Mouse (Mus musculus) spleen, embryonic (tissue): Measurements from ENCODE around the gene Strap.
"Not testable (repeated sequence)": the region's sequence is repeated elsewhere in the genome, so short reads cannot be mapped to it uniquely, and the experiment has no call there.

Experiments
- CTCF ChIA-PET: fragments of 350-600 bp; sonication (Branson Sonifier 250); formaldehyde crosslinking; loops from one replicate; lab custom pipeline; 2022; lab: Charles Lee

Gene Strap

DNA sequence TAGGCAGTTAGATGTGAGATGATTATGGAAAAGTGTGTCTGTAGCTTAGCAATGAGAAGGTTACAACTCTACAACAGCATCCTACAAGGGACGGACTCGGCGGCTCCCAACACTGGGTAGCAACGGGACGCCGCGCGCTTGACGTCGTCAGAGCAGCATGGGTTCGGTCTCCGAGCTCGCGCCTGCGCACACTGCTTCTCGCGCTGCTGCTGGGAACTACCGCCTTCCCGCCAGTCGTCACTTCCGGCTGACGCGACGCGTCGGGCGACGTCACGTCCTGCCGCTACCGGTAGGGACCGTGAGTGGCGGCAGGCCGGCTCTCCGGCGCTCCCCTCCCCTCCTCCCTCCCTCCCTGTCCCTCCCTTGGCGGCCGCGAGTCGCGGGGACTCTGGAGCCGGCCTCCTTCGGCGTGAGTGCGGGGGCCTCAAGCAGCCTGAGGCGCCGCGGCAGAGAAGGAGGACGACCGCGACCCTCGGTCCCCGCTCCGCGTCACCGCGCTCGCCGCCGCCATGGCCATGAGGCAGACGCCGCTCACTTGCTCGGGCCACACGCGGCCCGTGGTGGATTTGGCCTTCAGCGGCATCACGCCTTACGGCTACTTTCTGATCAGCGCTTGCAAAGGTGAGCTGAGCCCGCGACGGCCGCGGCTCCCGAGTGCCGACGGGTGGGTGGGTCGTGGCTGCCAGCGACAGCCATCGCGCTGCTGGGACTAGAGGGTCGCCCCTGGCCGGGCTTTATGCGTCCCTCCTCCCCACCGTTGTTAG is at the start of gene Strap:
Strap (plus strand) TSS at position 233 of the 764 bp plus-strand sequence.
- CTCF ChIA-PET: interaction anchor here (0.5 kb wide), 1 partner anchor 21 kb away, joined by 3 read pairs; no protein-coding TSS in a partner anchor

DNA sequence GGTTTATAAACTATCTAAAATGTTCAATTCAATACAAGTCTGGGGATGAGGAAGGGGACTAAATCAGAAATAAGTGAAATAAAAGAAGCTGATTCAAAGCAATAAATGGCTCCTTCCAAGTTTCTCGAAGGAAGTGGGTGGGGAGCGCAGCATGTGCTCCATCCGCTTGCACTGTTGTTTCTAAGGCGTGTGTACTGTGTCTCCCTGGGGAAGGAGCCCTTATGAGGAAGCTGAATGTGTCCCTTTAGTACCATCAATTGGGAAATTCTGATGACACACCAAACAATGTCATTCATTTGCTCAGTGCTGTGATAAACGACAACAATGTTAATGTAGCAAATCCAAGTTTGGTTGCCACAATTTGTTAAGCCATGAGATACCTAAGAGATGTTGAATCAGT is 47.2 kb upstream of the Strap start:
- CTCF ChIA-PET: interaction anchor here (0.6 kb wide), 1 partner anchor 9 kb away, joined by 3 read pairs; no protein-coding TSS in a partner anchor

DNA sequence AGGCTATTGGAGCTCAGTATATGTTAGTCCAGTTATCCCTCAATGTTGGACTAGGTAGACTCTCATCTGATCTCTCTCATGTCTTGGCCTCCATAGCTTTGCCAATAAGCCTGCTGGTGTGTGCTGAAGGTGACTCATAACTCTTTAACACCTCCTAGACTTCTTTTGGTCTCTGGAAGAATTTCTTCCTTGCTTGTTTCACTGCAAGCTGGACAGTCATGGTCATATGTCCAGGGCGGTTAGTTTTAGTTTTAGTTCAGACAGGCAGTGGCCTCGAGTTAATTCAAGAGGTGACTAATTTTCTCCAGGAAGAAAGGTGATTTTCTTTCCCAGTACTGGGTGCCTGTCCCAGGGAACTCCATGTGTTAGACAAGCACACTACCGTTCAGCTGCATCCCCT is 46.8 kb upstream of the Strap start:
- CTCF ChIA-PET: no interaction called here

DNA sequence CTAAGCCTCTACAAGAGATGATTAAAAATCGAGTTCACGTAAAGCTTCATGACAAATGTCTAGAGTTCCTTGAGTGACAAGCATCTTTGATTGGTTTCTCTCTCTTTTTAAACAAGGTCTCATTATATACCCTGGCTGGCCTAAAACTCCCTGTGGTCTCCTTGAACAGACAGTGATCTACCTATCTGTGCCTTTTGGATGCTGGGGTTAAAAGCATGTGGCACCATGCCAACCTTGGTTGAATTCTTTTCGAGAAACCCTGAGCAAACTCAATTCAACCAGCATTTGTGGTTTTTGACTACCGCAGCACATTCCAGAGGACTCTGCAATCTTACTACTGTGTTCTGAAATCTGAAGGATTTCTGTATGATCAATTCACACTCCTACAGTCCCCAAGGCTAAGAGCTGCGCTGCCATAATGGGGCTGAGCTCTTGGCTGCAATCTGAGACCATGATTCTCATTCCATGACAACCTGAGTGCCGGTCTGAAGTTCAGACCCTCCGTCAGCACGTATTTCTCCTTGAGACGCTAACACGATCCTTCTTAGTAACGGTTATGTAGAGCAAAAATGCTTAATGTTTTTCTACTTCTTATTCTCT is 46.3 kb upstream of the Strap start:
- CTCF ChIA-PET: no interaction called here

DNA sequence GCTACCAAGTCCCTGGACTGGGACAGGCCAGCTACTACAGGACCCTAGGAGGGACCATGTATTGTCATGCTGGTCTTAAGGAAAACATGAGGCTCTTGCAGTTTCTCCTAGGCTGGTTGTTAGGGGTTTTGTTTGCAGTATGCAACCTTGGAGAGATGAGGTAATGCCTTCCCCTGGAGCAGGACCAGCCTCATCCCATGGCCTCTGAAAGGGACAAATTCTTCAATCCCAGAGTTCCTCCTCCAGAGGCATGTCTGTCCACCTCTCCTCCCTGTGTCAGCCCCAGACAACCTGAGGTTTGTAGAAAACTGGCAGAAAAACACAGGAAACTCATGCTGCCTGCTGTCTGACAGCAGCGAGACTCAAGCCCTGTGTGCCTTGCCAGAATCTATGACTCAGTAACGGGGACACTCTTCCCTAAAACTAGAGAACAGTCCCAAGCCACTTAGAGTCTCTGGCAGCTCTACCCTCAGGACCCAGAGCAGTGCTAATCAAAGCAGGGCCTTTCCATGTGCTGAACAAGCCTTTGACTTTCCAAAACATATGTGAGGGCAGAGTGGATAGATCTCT is 44.2 kb upstream of the Strap start:
- CTCF ChIA-PET: no interaction called here

DNA sequence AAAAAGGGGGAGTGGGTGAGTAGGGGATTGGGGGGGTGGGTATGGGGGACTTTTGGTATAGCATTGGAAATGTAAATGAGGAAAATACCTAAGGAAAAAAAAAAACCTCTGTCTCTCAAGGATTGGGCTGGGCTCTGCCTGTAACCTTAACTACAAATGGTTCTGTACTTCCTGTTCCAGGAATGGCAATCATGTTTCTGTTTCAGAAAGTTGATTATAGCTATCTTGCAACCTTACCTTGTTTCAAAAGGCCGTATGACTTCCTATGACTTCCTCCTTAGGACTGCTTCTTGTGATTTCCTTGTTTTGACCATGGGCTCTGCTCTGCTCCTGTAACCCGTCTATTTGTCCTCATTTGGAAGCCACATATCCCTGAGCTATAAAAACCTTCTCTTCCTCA is 40.6 kb upstream of the Strap start:
- CTCF ChIA-PET: no interaction called here

DNA sequence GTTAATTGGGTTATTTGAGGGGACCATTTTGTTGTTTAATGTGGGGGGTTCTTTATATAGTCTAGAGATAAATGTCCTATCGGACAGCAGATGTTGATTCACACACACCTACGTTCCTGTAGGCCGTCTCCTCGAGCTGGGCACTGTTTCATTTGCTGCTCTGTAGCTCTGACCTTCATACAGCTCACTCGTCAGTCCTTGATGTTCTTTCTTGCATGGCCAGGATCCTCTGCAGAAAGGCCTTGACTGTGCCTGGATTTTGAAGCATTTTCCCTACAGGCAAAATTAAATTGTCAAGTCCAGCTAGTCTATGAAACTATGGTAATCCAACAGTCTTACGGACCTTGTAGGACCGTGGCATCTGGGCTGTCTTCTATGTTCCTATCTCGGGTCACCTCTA is 39.8 kb upstream of the Strap start:
- CTCF ChIA-PET: no interaction called here

DNA sequence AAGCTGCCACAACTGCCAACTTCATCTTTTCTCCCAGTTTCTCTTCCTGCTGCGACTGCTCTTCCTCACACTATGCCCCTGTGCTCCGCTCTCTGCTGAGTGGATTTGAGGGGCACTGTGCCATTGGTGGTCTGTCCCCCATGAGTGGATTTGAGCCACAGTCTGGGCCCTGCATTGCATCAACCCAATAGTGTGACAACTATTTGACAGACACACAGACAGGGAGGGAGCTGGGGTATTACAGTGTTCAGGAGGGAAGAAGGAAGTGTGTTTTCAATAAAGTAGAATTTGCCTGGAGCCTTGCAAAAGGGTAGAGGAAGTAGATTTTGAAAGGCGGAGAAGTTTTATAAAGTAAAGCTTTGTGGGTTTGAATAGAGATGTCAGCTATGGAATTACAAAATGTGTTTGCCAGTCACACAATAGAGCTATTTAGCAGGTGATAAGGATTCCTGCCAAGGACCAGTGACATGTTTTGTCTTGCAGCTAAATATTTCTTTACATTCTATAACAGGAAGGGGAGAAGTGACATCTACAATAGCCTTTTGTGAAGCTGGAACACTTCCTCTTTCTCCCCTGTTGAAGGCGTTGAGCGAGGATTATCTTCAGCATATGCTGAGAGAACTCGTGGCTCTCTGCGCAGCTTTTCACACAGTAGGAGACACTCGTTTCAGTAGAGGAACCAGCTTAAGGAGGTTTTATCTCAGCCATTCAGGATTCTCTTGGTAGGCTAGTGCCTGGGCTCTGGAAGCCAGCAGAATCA is 38.3 kb upstream of the Strap start:
- CTCF ChIA-PET: no interaction called here

DNA sequence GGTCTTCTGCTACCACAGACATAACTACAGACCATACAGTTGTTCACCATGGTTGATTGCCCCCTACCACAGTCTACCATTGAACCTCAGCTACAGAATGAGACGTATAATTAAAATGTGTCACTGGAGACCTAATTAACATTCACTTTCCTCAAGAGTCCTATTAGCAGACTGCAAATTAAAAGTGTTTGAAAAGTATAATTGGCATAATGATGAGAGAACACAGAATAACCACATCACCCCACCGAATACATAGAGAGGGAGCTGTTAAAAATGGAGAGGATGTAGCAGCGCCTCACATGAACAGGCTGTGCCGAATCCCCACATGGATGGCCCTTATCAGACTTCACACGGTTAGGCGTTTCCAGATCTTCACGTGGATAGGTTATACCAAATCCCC is 35.4 kb upstream of the Strap start:
- CTCF ChIA-PET: no interaction called here

DNA sequence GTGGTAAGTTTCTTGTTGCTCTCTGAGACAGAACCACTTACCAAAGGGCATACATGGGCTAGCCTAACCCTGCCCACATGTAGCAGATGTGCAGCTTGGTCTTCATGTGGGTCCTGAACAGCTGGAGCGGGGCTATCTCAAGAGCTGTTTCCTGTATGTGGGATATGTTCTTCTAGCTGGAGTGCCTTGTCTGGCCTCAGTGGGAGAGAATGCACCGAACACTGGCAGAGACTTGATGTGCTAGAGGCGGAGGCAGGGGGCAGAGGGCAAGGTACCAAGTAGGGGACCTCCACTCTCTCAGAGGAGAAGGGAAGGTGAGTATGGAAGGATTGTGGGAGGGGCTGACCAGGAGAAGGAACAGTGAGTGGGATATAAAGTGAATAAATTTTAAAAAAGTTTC is 32.7 kb upstream of the Strap start:
- CTCF ChIA-PET: no interaction called here

DNA sequence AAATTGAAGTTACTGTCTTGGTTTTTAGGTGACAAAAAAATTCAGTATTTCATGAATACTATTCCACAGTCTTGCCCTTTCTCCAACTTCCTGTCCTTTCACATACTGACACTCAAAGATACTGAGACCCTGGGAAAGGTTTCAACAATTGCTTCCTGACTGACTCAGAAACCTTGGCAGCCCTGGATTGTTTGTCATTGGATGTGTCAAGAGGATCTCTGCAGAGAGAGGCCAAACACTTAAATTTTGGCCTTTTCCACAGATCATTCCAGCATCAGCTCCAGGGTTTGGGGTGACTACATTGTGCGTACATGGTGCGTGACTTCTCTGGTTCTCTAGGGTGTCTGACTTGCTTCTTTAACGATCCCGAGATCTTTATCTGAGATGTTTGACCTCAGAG is 32.0 kb upstream of the Strap start:
- CTCF ChIA-PET: no interaction called here

DNA sequence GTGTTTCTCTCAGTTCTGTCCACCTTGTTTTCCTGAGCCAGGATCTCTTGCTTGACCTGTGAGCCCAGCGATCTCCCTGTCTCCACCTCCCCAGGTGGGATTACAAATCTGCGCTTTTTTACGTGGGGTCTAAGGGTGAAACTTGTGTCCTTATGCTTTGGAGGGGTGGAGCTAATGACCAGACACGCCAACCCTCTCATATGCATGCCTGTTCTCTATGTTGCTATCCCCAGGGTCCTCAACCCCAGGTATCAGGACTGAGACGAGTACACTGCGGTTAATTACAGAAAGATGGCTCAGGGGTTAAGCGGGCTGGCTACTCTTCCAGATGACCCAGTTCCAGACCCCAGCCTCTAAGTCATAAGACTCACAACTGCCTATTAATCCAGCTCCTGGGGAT is 31.4 kb upstream of the Strap start:
- CTCF ChIA-PET: no interaction called here

DNA sequence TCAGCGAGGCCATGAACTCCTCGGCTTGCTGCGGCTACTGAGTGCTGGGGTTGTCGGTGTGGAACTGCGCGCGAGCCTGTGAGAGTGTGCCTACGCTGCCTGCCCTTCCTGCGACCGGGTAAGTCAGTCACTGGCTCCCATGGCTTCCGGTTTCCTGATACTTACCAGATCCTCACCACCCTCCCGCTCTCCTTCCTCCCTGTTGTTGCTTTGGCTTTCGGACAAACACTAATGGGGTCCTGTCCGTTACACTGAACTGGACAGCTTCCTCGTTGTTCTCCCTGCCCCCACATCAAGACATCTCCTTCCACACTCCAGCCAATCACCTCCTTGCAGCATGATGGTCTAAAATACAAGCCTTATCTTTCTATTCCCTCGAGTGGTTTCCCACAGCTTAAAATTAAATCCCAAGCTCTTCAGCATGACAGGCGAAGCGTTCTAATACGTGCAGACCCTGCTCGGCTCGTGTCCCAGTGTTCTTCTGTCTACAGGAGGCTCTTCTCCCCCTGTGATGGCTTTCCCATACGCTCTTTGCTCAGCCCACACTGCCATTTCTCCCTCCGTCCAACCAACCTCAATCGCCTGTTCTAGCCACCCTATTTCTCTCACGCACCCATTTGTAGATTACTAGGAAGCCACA is 30.5 kb upstream of the Strap start:
- CTCF ChIA-PET: no interaction called here

DNA sequence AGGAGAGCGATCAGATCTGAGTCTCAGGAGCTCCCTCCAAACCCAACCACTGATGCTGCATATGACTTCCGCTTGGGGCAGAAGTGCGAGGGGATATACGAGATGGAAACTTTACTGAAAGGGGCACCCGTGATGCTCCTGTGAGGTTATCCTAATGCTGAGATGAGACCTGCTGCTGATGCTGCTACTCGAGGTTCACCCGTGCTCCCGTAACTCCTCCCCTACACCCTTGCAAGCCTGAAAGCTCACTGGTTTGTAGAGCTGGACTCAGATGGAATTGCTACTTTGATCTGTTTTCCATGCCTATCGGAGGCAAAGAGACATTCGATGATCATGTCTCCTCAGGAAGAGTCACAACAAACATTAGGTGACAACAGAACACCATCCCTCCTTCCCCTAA is 28.7 kb upstream of the Strap start:
- CTCF ChIA-PET: no interaction called here

DNA sequence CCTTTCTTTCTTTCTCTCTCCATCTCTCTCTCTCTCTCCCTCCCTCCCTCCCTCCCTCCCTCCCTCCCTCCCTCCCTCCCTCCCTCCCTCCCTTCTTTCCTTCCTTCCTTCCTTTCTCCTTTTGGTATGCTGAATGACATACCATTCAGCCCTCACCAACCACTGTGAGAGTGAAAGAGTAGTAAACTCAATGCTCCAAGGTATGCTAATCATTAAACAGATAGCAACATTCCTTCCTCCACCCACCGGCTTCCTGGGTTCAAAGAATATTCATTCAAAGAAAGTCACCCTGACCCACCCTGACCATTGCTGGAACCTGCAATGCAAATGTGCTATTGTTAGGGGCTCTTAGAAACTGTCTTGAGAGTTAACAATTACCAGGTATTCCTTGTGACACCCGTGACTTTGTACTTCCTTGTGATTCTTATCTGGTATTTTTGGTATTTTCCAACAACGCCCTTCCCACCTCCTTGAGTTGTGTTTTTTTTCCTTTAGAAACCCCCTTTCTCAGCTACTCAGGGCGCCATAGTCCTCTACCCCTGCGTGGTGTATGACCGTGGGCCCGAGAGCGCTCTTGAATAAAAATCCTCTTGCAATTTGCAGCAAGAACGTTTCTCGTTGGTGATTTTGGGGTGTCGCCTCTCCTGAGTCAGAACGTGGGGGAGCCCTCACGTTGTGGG is 26.0 kb upstream of the Strap start:
- CTCF ChIA-PET: not testable (repeated sequence)

DNA sequence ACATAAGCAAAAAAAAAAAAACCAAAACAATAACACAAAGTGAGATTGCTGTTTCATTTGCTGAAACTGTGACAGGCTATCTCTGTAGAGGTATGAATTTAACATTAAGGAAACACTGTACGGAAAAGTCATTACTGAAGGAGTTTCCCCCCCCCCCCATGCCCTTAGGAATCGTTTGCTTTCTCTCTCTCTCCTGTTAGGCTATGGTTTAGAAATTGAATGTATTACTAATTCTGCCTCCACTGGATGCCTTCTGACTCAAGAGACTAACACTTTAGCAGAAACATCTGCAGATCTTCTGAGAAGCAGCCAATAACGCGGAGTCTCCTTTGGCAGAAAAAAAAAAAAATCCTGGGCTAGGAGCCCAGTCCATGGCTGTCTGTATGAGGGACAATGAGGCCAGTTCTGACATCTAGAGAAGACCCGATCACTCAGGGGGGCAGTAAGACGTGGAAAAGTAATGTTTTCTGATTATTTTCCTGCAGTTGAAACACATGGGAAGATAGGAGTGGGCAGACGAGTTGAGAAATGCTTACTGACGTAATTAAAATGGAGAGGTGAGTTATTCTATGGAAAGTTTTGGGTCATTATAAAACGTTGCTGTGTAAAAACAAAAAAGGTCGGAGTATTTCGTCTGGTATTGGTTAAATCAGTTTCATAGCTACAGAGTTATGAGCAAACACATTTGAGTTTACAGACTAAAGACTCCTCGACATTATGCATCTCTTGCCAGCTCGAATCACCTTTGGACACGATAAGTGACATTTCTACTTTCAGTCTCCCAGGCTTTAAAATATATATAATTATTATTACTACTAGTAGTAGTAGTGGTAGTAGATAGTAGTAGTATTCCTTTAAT is 24.5 kb upstream of the Strap start:
- CTCF ChIA-PET: no interaction called here

DNA sequence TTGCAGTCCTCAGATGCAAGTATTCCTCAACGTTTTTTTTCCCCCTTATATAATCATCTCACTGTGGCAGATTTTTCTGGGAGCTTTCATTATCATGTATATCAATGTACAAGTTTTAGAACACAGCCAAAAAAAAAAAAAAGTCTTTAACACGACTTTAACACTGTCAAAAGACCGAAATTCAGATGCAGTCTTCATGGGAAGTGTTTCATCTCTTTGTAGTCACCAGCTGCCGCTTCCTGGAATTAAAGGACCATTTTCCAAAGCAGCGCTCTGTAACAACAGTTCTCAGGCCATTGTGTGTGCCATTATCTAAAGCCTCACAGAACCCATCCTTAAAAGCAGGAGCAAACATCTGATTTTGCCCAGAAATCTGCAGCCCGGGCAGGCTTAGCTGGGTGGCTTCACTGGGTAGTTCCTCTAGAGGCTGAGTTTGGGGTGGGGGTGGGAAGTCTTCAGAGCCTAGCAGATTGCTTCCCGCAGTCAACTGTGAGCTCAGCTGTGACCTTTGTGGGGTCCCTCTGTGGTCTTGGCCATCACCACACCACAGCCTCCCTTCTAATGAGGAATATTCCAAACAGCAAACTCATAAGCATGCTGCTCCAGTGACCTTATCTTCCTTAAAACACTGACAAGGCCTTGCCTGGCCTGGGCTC is 22.1 kb upstream of the Strap start:
- CTCF ChIA-PET: no interaction called here

DNA sequence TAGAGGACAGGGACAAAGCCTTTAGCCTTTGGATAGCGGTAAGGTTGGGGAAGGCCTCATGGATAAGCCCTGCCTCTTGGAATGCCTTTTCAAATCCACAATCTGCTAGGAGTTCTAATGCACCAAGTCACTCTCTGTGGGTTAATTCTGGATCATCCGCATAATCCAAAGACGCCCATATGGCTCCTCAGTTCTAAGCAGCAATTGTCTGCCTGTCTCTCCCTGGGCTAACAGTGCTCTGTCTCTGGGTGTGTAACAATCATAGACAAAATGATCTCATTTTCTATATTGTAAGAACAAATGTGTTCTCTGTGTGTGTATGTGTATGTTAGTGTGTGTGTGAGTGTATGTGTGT is 21.6 kb upstream of the Strap start:
- CTCF ChIA-PET: no interaction called here

DNA sequence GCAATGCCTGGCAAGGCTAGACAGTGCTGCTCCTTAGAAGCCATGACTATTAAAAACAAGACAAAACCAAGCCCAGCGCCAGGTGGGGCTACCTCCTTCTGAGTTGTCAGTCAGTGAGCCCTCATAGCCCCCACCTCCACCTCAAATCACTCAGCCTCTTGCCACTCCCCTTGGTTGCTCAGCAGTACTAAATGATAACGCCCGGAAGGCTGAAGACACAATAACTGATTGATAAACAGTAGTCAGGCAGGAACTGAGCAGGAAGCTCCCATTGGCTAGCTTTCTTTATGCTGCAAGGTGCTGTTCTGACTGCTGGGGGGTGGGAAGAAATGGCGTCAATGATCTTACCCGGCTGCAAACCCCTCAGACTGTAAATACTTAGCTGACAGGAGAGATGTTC is 18.1 kb upstream of the Strap start:
- CTCF ChIA-PET: interaction anchor here (0.6 kb wide), 1 partner anchor 1233 kb away, joined by 3 read pairs; no protein-coding TSS in a partner anchor
